Mouse (Mus musculus) spleen, adult 2 months (tissue): ENCODE measurements around the gene Ripor1. TPM values are rescaled to one million over a fixed set of nuclear protein-coding genes. Genes with fewer than 3 reads are reported as not detected.
"Not testable (repeated sequence)": the region's sequence is repeated elsewhere in the genome, so short reads cannot be mapped to it uniquely, and the experiment has no call there.

Experiments
- DNase-seq, 2 experiments: peaks; one replicate each; pipeline versions ENCODE4 v3.0.0 to v3.0.0-alpha.2; 2012 to 2021; ENCODE audit warnings: low spot score in 2 of 2, low read depth in 1 of 2
- H3K27ac ChIP-seq: fragments of 200-500 bp; 2 replicates; pipeline ENCODE4 v1.5.1; 2012; ENCODE audit warnings: low read length, inconsistent platforms; ENCODE audit not compliant: insufficient read depth
- H3K27me3 ChIP-seq: fragments of 200-500 bp; 2 replicates; pipeline ENCODE4 v1.6.1; 2012; ENCODE audit warnings: mild to moderate bottlenecking, moderate library complexity, low read length, inconsistent platforms; ENCODE audit not compliant: control insufficient read depth, insufficient read depth
- H3K36me3 ChIP-seq: fragments of 200-500 bp; 2 replicates; pipeline ENCODE4 v1.6.1; 2012; ENCODE audit warnings: mild to moderate bottlenecking, low read length, inconsistent platforms; ENCODE audit not compliant: control insufficient read depth, insufficient read depth
- H3K4me1 ChIP-seq: fragments of 200-500 bp; 2 replicates; pipeline ENCODE4 v1.6.1; 2011; ENCODE audit warnings: inconsistent platforms; ENCODE audit not compliant: control insufficient read depth, insufficient read depth, insufficient read length
- H3K4me3 ChIP-seq: fragments of 200-500 bp; 2 replicates; pipeline ENCODE4 v1.5.1; 2011; ENCODE audit warnings: mild to moderate bottlenecking, inconsistent platforms; ENCODE audit not compliant: insufficient read depth, insufficient read length; ENCODE audit errors: extremely low read depth
- CTCF ChIP-seq: fragments of 200-500 bp; IDR thresholded peaks from 2 replicates; pipeline ENCODE4 v1.5.1; 2011; ENCODE audit warnings: mild to moderate bottlenecking, inconsistent platforms; ENCODE audit not compliant: insufficient read depth, insufficient read length, insufficient replicate concordance; ENCODE audit errors: extremely low read depth
- POLR2A ChIP-seq: fragments of 200-500 bp; IDR thresholded peaks from 2 replicates; pipeline ENCODE4 v1.6.1; 2011; ENCODE audit warnings: low read depth, low read length, inconsistent platforms
- WGBS: fragments of 180-500 bp; shearing (Covaris S2); methylation state at CpG from one replicate; pipeline ENCODE4 v1.1.7; 2018; 5-methylcytosine and 5-hydroxymethylcytosine counted together
- polyA plus RNA-seq: library from polyadenylated mRNA; depleted of rRNA; stranded (reverse); fragments of >200 nt; gene quantifications from 2 replicates; pipeline ENCODE4 v1.2.3, GENCODE M21; 2012

The Ripor1 gene
- polyA plus RNA-seq, 1 experiment, result 26.5 TPM

GRCm38 (mm10) chr8:105593859-105594258, 11.2 kb upstream of the Ripor1 start:
- H3K36me3 ChIP-seq, result no peaks in the 10 kb centered on the region
- WGBS, result 77% methylated on average over 15 of the region's 15 CpGs
- H3K4me3 ChIP-seq, result no peak overlapping the region
- DNase-seq, result no peak
- TF ChIP-seq POLR2A (no peak), CTCF (no peak)
- no peaks in the 10 kb centered on the region for H3K27me3 ChIP-seq
- peaks cover 2% of the 10 kb centered on the region; the same call in 1 of the 2 replicates for H3K4me1 ChIP-seq
- no peak overlapping the region for H3K27ac ChIP-seq

DNA sequence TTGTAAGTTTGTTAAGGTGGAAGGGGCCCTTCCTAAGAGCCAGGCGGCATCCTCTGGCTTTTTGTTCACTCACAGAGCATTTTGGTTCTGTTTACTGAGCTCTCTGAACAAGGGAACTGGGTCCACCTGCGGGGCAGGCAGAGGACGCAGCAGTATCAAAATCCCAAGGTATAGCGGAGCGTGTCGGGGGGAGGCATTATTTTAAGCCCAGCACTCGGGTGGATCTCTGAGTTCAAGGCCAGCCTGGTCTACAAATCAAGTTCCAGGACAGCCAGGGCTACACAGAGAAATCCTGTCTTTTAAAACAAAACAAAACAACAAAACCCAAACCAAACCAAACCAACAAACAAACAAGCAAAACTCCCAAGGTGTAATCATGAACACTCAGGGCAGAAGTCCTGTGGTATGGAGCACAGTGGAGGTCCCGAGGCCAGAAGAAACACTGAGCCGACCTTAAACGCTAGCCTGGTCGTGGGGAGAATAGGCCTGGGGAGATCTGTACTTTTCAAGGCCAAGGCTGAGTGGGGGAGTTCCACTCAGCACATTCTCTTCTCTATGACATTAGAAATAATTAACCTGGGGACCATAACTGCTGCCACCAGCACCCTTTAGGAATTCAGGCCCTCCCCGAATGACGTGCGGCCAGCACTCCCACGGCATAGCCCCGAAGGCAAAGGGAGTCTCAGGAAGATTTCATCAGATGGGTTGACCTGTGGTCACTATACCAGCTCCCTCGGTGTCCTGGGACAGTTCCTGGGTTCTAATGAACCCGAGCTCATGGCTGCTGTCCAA, 10.4 kb upstream of the Ripor1 start:
- Histone ChIP-seq H3K27me3 (no peaks in the 10 kb centered on the region), H3K36me3 (no peaks in the 10 kb centered on the region), H3K4me1 (peaks cover 2% of the 10 kb centered on the region; the same call in 1 of the 2 replicates), H3K4me3 (no peak overlapping the region), H3K27ac (no peak overlapping the region)
- no peak for TF ChIP-seq POLR2A
- TF ChIP-seq CTCF, result no peak
- DNase-seq, result no peak
- WGBS, result 84% methylated on average over 18 of the region's 18 CpGs

DNA sequence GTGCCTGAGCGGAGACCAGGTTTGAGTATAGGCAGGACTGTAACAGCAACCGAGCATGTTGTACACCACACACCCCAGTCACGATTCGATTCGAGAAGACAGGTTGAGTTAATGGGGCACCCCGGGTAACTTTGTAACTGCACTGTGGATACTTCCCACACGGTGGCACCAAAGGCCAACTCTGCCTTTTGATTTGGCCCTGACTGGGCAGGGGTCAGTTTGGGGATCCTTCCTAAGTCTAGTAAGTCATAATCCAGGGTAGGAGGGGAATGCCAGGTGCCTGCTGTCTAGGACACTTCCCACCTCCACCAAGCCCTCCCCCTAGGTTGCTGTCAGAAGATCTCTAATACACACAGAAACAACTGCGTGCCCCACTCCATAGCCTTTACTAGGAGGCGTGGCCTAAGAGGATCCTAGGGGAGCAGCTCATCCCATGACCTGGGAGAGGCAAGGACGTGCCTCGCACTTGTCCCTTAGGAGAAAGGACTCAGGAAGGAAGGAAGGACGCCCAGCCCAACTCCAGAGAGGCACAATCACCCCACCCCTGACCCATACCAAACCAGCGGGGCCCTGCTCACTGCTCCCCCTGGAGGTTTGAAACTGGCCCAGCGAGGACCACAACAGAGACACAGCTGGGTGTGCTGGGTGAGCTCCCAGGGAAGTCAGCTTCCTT, 8.6 kb upstream of the Ripor1 start:
- H3K27ac ChIP-seq, result no peak overlapping the region

DNA sequence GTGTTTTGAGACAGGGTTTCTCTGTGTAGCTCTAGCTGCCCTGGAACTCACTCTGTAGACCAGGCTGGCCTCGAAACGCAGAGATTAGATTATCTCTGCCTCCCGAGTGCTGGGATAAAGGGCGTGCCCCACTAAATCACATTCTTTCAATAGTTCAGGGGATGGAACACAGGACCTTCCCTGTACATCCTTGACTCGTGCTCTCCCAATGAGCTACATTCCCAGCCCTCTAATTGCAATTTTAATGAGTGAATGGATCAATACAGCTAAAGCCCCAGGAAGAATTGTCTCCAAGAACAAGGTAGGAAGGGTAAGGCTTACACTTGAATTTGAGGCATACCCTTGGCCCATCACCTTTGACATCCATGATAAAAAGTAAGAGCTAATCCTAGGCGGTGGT, 6.3 kb upstream of the Ripor1 start:
- DNase-seq, result no peak
- Histone ChIP-seq H3K27me3 (no peaks in the 10 kb centered on the region), H3K36me3 (no peaks in the 10 kb centered on the region), H3K4me1 (peaks cover 2% of the 10 kb centered on the region; the same call in 1 of the 2 replicates), H3K27ac (no peak overlapping the region), H3K4me3 (no peak overlapping the region)
- no peak for TF ChIP-seq CTCF
- no peak for TF ChIP-seq POLR2A
- 88% methylated on average over 6 of the region's 6 CpGs for WGBS

More for the DNA sequence above, 8.6 kb upstream of the Ripor1 start:
- no peaks in the 10 kb centered on the region for H3K36me3 ChIP-seq
- H3K4me3 ChIP-seq, result peak overlapping the region; percentile 54
- whole genome bisulfite sequencing, result 5% methylated on average over 14 of the region's 14 CpGs
- DNase-seq, result peak; percentile 48 to 72
- peak; percentile 84; the same call in 1 of the 2 replicates for TF ChIP-seq CTCF
- no peak for TF ChIP-seq POLR2A
- peaks cover 2% of the 10 kb centered on the region; the same call in 1 of the 2 replicates for H3K4me1 ChIP-seq
- H3K27me3 ChIP-seq, result no peaks in the 10 kb centered on the region

GRCm38 (mm10) chr8:105601301-105601700, 3.8 kb upstream of the Ripor1 start:
- WGBS, result 91% methylated on average over 5 of the region's 5 CpGs
- no peak for DNase-seq
- Histone ChIP-seq H3K36me3 (no peaks in the 10 kb centered on the region), H3K27ac (no peak overlapping the region), H3K4me1 (peaks cover 3% of the 10 kb centered on the region; the same call in 1 of the 2 replicates), H3K27me3 (no peaks in the 10 kb centered on the region), H3K4me3 (no peak overlapping the region)
- TF ChIP-seq POLR2A (no peak), CTCF (no peak)

GRCm38 (mm10) chr8:105602540-105602939, 2.5 kb upstream of the Ripor1 start:
- H3K27me3 ChIP-seq, DNase-seq, H3K4me3 ChIP-seq, H3K36me3 ChIP-seq, H3K27ac ChIP-seq: not testable (repeated sequence)
- peaks cover 13% of the 10 kb centered on the region for H3K4me1 ChIP-seq
- 62% methylated on average over 3 of the region's 3 CpGs for WGBS
